Mouse (Mus musculus): Measurements from ENCODE around the gene Ankdd1a.

DNA sequence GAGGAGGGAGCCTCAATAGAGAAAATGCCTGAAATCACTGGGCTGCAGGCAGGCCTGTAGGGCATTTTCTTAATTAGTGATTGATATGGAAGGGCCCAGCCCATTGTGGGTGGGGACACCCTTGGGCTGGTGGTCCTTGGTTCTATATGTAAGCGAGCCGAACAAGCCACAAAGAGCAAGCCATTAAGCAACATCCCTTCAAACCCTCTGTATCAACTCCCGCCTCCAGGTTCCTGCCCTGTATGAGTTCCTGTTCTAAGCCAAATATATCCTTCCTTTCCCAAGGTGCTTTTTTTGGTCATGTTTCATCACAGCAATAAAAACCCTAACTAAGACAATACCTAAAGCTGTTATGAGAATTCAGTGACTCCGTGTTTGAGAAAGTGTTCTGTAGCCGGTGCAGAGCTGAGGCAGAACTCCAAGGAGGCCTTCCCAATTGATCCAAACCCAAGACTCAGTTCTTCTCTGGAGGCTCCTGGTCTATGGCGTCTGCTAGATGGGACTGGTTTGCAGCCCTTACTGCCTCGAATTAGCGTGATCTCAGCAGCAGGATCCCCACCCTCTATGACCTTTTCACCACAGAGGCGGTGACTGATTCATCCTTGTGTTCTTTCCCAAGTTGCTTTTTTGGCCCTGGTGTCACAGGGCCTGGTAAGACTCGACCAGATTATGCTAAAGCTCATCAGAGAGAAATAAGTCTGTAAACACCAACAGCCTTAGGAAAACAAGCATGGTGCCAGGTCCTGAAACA lies 5.6 kb upstream of the Ankdd1a start:
- TF ChIP-seq CTCF (IDR thresholded peaks at IDR 0.05; ENCODE audit: low read depth, low read length) (no peak), TAL1 (conservative IDR thresholded peaks at IDR 0.05; ENCODE audit: low read depth, low read length) (no peak), GATA2 (IDR thresholded peaks at IDR 0.05; ENCODE audit: borderline replicate concordance, low read depth, low read length) (no peak)

All from G1E (cell line).